Mouse (Mus musculus) liver, embryonic 11.5 days (tissue): ENCODE results near the gene Rac2. TPM values are rescaled to one million over a fixed set of nuclear protein-coding genes. Genes with fewer than 3 reads are reported as not detected.

Source experiments
- ATAC-seq: fragments of 200-750 bp; cut with Nextera tagmentation; replicated peaks from 2 replicates; pipeline ENCODE4 v1.8.0; 2017; ENCODE audit warnings: moderate number of reproducible peaks, mild to moderate bottlenecking, moderate TSS enrichment, moderate library complexity; ENCODE audit not compliant: low FRiP score
- DNase-seq: peaks from one replicate; pipeline ENCODE4 v3.0.0-alpha.2; 2017; ENCODE audit warnings: low spot score
- H3K27ac ChIP-seq: fragments of 300-500 bp; sonication (generic); 2 replicates; pipeline ENCODE4 v1.5.1; 2014; ENCODE audit warnings: mild to moderate bottlenecking, low read depth, low read length, control low read depth
- H3K27me3 ChIP-seq: fragments of 300-500 bp; sonication (generic); replicated peaks from 2 replicates; pipeline ENCODE4 v1.6.1; 2014; ENCODE audit warnings: low read length, mixed read lengths; ENCODE audit not compliant: control insufficient read depth, insufficient read depth
- H3K36me3 ChIP-seq: fragments of 300-500 bp; sonication (generic); 2 replicates; pipeline ENCODE4 v1.6.1; 2014; ENCODE audit warnings: mild to moderate bottlenecking, low read length, moderate library complexity, mixed read lengths; ENCODE audit not compliant: control insufficient read depth, insufficient read depth
- H3K4me1 ChIP-seq: fragments of 300-500 bp; sonication (generic); replicated peaks from 2 replicates; pipeline ENCODE4 v1.6.1; 2014; ENCODE audit warnings: low read length, mixed read lengths; ENCODE audit not compliant: control insufficient read depth, insufficient read depth
- H3K4me2 ChIP-seq: fragments of 300-500 bp; sonication (generic); 2 replicates; pipeline ENCODE4 v1.6.1; 2014; ENCODE audit warnings: mild to moderate bottlenecking, control low read depth, moderate library complexity
- H3K4me3 ChIP-seq: fragments of 300-500 bp; sonication (generic); 2 replicates; pipeline ENCODE4 v1.5.1; 2014; ENCODE audit warnings: low read depth, low read length, control low read depth
- H3K9ac ChIP-seq: fragments of 300-500 bp; sonication (generic); 2 replicates; pipeline ENCODE4 v1.6.1; 2014; ENCODE audit warnings: low read depth, low read length, control low read depth
- H3K9me3 ChIP-seq: fragments of 300-500 bp; sonication (generic); 2 replicates; pipeline ENCODE4 v1.6.1; 2016; ENCODE audit warnings: low read length, inconsistent platforms, mixed read lengths; ENCODE audit not compliant: control insufficient read depth
- WGBS: fragments of 180-500 bp; shearing (Covaris S2); extraction: QIAGEN DNeasy Blood & Tissue Kit; methylation state at CpG from one replicate; pipeline ENCODE4 v1.1.7; 2014; 5-methylcytosine and 5-hydroxymethylcytosine counted together
- polyA plus RNA-seq: library from polyadenylated mRNA; unstranded; fragments of >200 nt; fragmentation: Nextera tagmentation; extraction: Ambion mirVana; gene quantifications from 2 replicates; pipeline ENCODE4 v1.2.1, GENCODE M21; 2014

Gene Rac2
- polyA plus RNA-seq, 1 experiment from 2014 or later: 126 TPM

- DNase-seq: peak; percentile 73
- 27% methylated on average over 7 of the region's 7 CpGs for WGBS
These were observed 58.0 kb downstream of the Rac2 start for GRCm38 (mm10) chr15:78514393-78515146.

GRCm38 (mm10) chr15:78513019-78513418 is 59.6 kb downstream of the Rac2 start:
- no peak for DNase-seq
- H3K9ac ChIP-seq: no peak overlapping the region
- no peak overlapping the region for H3K4me3 ChIP-seq
- no peaks in the 10 kb centered on the region for H3K36me3 ChIP-seq
- H3K27ac ChIP-seq: no peak overlapping the region; the same call in 1 of the 2 replicates
- 78% methylated on average over 14 of the region's 14 CpGs for WGBS
- H3K4me1 ChIP-seq: peaks cover 7% of the 10 kb centered on the region; the same call in 1 of the 2 replicates
- no peaks in the 10 kb centered on the region for H3K9me3 ChIP-seq
- no peak overlapping the region for H3K4me2 ChIP-seq
- H3K27me3 ChIP-seq: no peaks in the 10 kb centered on the region
- no peak for ATAC-seq

More at GRCm38 (mm10) chr15:78514393-78515146, 58.0 kb downstream of the Rac2 start:
- no peak overlapping the region for H3K9ac ChIP-seq
- no peak for ATAC-seq
- no peaks in the 10 kb centered on the region for H3K27me3 ChIP-seq
- peaks cover 7% of the 10 kb centered on the region; the same call in 1 of the 2 replicates for H3K4me1 ChIP-seq
- no peak overlapping the region for H3K4me2 ChIP-seq
- no peak overlapping the region for H3K27ac ChIP-seq
- H3K4me3 ChIP-seq: no peak overlapping the region
- no peaks in the 10 kb centered on the region for H3K36me3 ChIP-seq
- H3K9me3 ChIP-seq: no peaks in the 10 kb centered on the region

GRCm38 (mm10) chr15:78511951-78512350 is 60.6 kb downstream of the Rac2 start:
- Histone ChIP-seq H3K27me3 (no peaks in the 10 kb centered on the region), H3K9me3 (no peaks in the 10 kb centered on the region), H3K27ac (no peak overlapping the region), H3K36me3 (no peaks in the 10 kb centered on the region), H3K4me3 (no peak overlapping the region), H3K4me1 (peaks cover 7% of the 10 kb centered on the region; the same call in 1 of the 2 replicates), H3K9ac (no peak overlapping the region), H3K4me2 (no peak overlapping the region)
- ATAC-seq (no peak), DNase-seq (no peak)
- 55% methylated on average over 7 of the region's 7 CpGs for WGBS

- no peak overlapping the region for H3K4me2 ChIP-seq
- H3K9me3 ChIP-seq: no peaks in the 10 kb centered on the region
- H3K27me3 ChIP-seq: no peaks in the 10 kb centered on the region
- DNase-seq (no peak), ATAC-seq (no peak)
- H3K9ac ChIP-seq: no peak overlapping the region
- H3K4me1 ChIP-seq: peaks cover 7% of the 10 kb centered on the region; the same call in 1 of the 2 replicates
- H3K36me3 ChIP-seq: no peaks in the 10 kb centered on the region
- no peak overlapping the region for H3K27ac ChIP-seq
- 83% methylated on average over 6 of the region's 6 CpGs for WGBS
- no peak overlapping the region for H3K4me3 ChIP-seq
These were observed 61.8 kb downstream of the Rac2 start for GRCm38 (mm10) chr15:78510736-78511135.

GRCm38 (mm10) chr15:78510121-78510576 is 62.4 kb downstream of the Rac2 start:
- H3K36me3 ChIP-seq: no peaks in the 10 kb centered on the region
- H3K9ac ChIP-seq: no peak overlapping the region
- ATAC-seq: no peak
- H3K4me3 ChIP-seq: no peak overlapping the region
- peaks cover 7% of the 10 kb centered on the region; the same call in 1 of the 2 replicates for H3K4me1 ChIP-seq
- WGBS: 68% methylated on average over 8 of the region's 8 CpGs
- H3K27ac ChIP-seq: no peak overlapping the region
- H3K27me3 ChIP-seq: no peaks in the 10 kb centered on the region
- DNase-seq: no peak
- H3K9me3 ChIP-seq: no peaks in the 10 kb centered on the region
- H3K4me2 ChIP-seq: peak overlapping the region; percentile 14; the same call in 1 of the 2 replicates

GRCm38 (mm10) chr15:78509297-78509899 is 63.2 kb downstream of the Rac2 start:
- Histone ChIP-seq H3K9me3 (no peaks in the 10 kb centered on the region; the same call in 1 of the 2 replicates), H3K9ac (no peak overlapping the region), H3K4me2 (peak overlapping the region; percentile 14; the same call in 1 of the 2 replicates), H3K4me1 (peaks cover 7% of the 10 kb centered on the region; the same call in 1 of the 2 replicates), H3K36me3 (no peaks in the 10 kb centered on the region), H3K4me3 (no peak overlapping the region), H3K27ac (no peak overlapping the region), H3K27me3 (no peaks in the 10 kb centered on the region)
- DNase-seq: no peak
- ATAC-seq: no peak
- WGBS: 46% methylated on average over 12 of the region's 12 CpGs

Other genes with a start within 250 kb of the Rac2 start
- 7.7 and 9.5 TPM in 2 replicates for gene Csf2rb, start 247.0 kb downstream of the Rac2 start, polyA plus RNA-seq
- gene Tex33, start 176.9 kb downstream of the Rac2 start, polyA plus RNA-seq: not detected in 2 replicates
- 95.3 and 98.9 TPM in 2 replicates for gene Tst, start 166.9 kb downstream of the Rac2 start, polyA plus RNA-seq
- 5.1 TPM in 2 replicates for gene Mpst, start 166.4 kb downstream of the Rac2 start, polyA plus RNA-seq
- gene Kctd17, start 144.2 kb downstream of the Rac2 start, polyA plus RNA-seq: 17.1 and 19.2 TPM in 2 replicates
- gene Tmprss6, start 104.1 kb downstream of the Rac2 start, polyA plus RNA-seq: 7.0 and 7.9 TPM in 2 replicates
- 0.07 and 0.31 TPM in 2 replicates for gene Il2rb, start 77.5 kb downstream of the Rac2 start, polyA plus RNA-seq
- 11.4 and 14.0 TPM in 2 replicates for gene C1qtnf6, start 41.4 kb downstream of the Rac2 start, polyA plus RNA-seq
- not detected in 2 replicates for gene Sstr3, start 28.1 kb downstream of the Rac2 start, polyA plus RNA-seq
- gene Cyth4, start 24.3 kb upstream of the Rac2 start, polyA plus RNA-seq: 7.8 and 9.5 TPM in 2 replicates
- not detected in 2 replicates for gene Elfn2, start 146.0 kb upstream of the Rac2 start, polyA plus RNA-seq
- 12.4 and 19.2 TPM in 2 replicates for gene Mfng, start 200.7 kb upstream of the Rac2 start, polyA plus RNA-seq
- 2.3 and 2.7 TPM in 2 replicates for gene Card10, start 230.3 kb upstream of the Rac2 start, polyA plus RNA-seq